Mouse (Mus musculus): ENCODE results near the gene Mfn2. TPM values are rescaled to one million over a fixed set of nuclear protein-coding genes. Genes with fewer than 3 reads are reported as not detected.

The Mfn2 gene
- polyA plus RNA-seq, 1 experiment from 2014 or later, result 17.7 TPM

DNA sequence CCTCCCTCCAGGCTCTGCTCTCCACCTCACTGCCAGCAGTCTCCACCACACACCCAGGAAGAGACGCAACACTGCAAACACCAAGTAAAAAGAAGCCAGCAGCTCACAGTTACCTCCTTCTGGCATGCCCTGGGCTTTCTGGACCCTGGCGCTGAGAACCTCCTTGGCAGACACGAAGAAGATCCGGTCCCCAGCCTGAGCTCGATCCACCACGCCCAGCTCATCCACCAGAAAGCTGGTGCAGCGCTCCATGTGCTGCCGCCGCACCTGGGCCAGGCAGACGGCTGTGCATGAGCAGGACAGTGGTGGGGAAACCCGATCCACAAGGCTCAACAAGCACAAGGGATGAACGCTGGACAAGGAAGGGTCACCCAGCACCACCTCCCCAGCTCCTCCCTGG, 18.3 kb downstream of the Mfn2 start:
- 87% methylated on average over 12 of the region's 12 CpGs for whole genome bisulfite sequencing (ENCODE audit: insufficient replicate concordance)
- no peak overlapping the region for H3K27ac ChIP-seq
- no peaks in the 10 kb centered on the region for H3K4me1 ChIP-seq (replicated peaks)
- no peaks in the 10 kb centered on the region for H3K27me3 ChIP-seq
- ATAC-seq (ENCODE audit: low read depth) (no peak), DNase-seq (no peak)
- H3K36me3 ChIP-seq, result peaks cover 93% of the 10 kb centered on the region
- no peak overlapping the region for H3K9ac ChIP-seq
- H3K4me2 ChIP-seq, result no peak overlapping the region
- no peak overlapping the region for H3K4me3 ChIP-seq (replicated peaks)
- H3K9me3 ChIP-seq (replicated peaks), result no peaks in the 10 kb centered on the region

- ATAC-seq (ENCODE audit: low read depth) (no peak), DNase-seq (no peak)
- Histone ChIP-seq H3K27me3 (no peaks in the 10 kb centered on the region), H3K4me1 (replicated peaks) (no peaks in the 10 kb centered on the region), H3K9ac (no peak overlapping the region), H3K4me3 (replicated peaks) (no peak overlapping the region), H3K9me3 (replicated peaks) (no peaks in the 10 kb centered on the region), H3K36me3 (peaks cover 95% of the 10 kb centered on the region), H3K27ac (no peak overlapping the region), H3K4me2 (no peak overlapping the region)
- WGBS (ENCODE audit: insufficient replicate concordance), result 81% methylated on average over 3 of the region's 3 CpGs
Observed at GRCm38 (mm10) chr4:147884138-147884537, 20.4 kb downstream of the Mfn2 start.

DNA sequence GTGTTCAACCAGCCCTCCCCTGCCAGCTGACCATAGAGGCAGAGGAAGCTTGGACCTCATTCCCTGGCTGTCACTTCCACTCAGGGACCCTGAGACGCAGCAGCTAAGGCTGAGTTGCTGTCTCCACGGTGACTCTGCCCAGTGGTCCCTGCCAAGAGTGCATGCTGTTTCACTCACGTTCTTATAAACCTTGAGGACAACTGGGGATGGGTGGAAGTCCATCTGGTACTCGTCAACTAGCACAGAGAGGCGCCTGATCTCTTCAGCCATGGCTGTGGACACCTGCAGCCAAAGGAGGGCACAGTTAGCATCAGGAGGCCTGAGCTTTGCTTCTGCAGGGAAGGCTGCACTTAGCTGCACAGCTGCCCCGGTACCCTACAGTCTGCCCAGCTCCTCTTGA, 21.5 kb downstream of the Mfn2 start:
- DNase-seq (no peak), ATAC-seq (ENCODE audit: low read depth) (0 out of 2 replicates have a peak, but pooled peaks have one; percentile 11)
- no peaks in the 10 kb centered on the region for H3K27me3 ChIP-seq
- no peak overlapping the region for H3K9ac ChIP-seq
- H3K9me3 ChIP-seq (replicated peaks), result no peaks in the 10 kb centered on the region
- peaks cover 95% of the 10 kb centered on the region for H3K36me3 ChIP-seq
- 81% methylated on average over 6 of the region's 6 CpGs for WGBS (ENCODE audit: insufficient replicate concordance)
- H3K4me2 ChIP-seq, result no peak overlapping the region
- H3K4me1 ChIP-seq (replicated peaks), result no peaks in the 10 kb centered on the region
- no peak overlapping the region for H3K4me3 ChIP-seq (replicated peaks)
- H3K27ac ChIP-seq, result no peak overlapping the region

DNA sequence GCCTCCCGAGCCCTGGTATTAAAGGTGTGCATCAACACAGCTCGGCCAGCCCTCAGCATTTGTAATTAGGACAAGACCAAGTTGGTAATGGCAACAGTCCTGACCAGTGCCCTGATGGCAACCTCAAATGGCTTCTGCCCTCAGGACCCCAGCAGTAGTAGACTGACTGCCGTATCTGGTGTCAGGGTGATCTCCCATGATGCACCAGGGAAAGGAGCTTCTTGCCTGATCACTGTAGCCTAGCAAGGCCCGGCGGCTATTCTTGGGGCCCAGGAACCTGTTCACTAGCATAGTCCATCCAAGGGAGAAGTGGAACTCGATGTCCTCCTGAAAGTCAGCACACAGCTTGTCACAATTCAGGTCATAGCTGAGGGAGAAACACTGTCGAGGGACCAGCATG, 22.7 kb downstream of the Mfn2 start:
- Histone ChIP-seq H3K9me3 (replicated peaks) (no peaks in the 10 kb centered on the region), H3K27me3 (no peaks in the 10 kb centered on the region), H3K36me3 (peaks cover 92% of the 10 kb centered on the region), H3K27ac (no peak overlapping the region), H3K4me2 (no peak overlapping the region), H3K4me1 (replicated peaks) (no peaks in the 10 kb centered on the region), H3K4me3 (replicated peaks) (no peak overlapping the region), H3K9ac (no peak overlapping the region)
- no peak for ATAC-seq (ENCODE audit: low read depth)
- DNase-seq, result no peak
- 79% methylated on average over 7 of the region's 7 CpGs for WGBS (ENCODE audit: insufficient replicate concordance)

DNA sequence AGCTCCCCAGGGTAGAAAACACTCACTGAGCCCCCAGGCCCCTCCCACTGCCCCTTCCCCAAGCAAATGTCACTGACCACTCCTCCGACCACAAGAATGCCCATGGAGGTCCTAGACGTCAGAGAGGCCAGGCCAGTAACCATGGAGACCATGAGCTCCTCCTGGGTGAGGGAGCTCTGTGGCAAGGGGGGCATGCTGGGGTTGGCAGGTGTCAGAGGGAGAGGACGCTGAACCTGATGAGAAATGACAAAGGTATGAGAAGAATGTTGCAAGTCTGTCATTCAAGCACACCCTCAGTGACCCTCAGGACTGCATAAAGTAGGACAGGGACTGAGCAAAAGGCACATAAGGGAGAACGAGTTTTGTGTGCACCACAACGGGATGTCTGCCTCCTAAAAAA, 24.6 kb downstream of the Mfn2 start:
- no peak overlapping the region for H3K4me3 ChIP-seq (replicated peaks)
- DNase-seq (no peak), ATAC-seq (ENCODE audit: low read depth) (no peak)
- peaks cover 10% of the 10 kb centered on the region for H3K4me1 ChIP-seq (replicated peaks)
- H3K36me3 ChIP-seq, result peaks cover 89% of the 10 kb centered on the region
- H3K9ac ChIP-seq, result no peak overlapping the region
- no peaks in the 10 kb centered on the region for H3K9me3 ChIP-seq (replicated peaks)
- no peaks in the 10 kb centered on the region for H3K27me3 ChIP-seq
- WGBS (ENCODE audit: insufficient replicate concordance), result 71% methylated on average over 5 of the region's 5 CpGs
- no peak overlapping the region for H3K4me2 ChIP-seq
- H3K27ac ChIP-seq, result no peak overlapping the region

GRCm38 (mm10) chr4:147879456-147879855, 25.0 kb downstream of the Mfn2 start:
- WGBS (ENCODE audit: insufficient replicate concordance), result 48% methylated on average over 2 of the region's 2 CpGs
- ATAC-seq (ENCODE audit: low read depth), result no peak
- Histone ChIP-seq H3K9me3 (replicated peaks) (no peaks in the 10 kb centered on the region), H3K4me3 (replicated peaks) (no peak overlapping the region), H3K4me2 (no peak overlapping the region), H3K27me3 (no peaks in the 10 kb centered on the region), H3K4me1 (replicated peaks) (peaks cover 10% of the 10 kb centered on the region), H3K9ac (no peak overlapping the region), H3K27ac (no peak overlapping the region), H3K36me3 (peaks cover 90% of the 10 kb centered on the region)
- DNase-seq, result no peak

DNA sequence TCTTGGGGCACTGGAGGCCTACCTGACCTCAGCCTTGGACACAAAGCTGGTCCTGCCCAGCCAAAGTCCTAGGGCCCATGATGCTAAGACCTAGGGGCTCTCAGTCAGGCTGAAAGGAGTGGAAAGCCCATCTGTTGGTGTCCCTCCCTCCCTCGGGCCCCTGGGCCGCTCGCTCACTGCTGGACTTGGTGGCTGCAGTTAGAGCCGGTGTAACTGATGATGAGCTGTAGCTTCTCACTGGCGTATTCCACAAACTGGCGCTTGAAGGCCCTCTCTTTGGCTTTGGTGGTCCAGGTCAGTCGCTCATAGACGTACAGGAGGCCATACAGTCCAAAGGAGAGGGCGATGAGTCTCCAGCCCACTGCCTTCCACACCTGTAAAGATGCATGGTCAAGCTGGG, 26.0 kb downstream of the Mfn2 start:
- H3K4me1 ChIP-seq (replicated peaks), result peaks cover 10% of the 10 kb centered on the region
- no peak overlapping the region for H3K4me3 ChIP-seq (replicated peaks)
- H3K9ac ChIP-seq, result no peak overlapping the region
- no peak for DNase-seq
- no peak overlapping the region for H3K27ac ChIP-seq
- ATAC-seq (ENCODE audit: low read depth), result no peak
- no peaks in the 10 kb centered on the region for H3K27me3 ChIP-seq
- peaks cover 90% of the 10 kb centered on the region for H3K36me3 ChIP-seq
- WGBS (ENCODE audit: insufficient replicate concordance), result 88% methylated on average over 9 of the region's 9 CpGs
- no peaks in the 10 kb centered on the region for H3K9me3 ChIP-seq (replicated peaks)
- H3K4me2 ChIP-seq, result no peak overlapping the region

GRCm38 (mm10) chr4:147875852-147876575, 28.5 kb downstream of the Mfn2 start:
- Histone ChIP-seq H3K9me3 (replicated peaks) (no peaks in the 10 kb centered on the region), H3K4me2 (no peak overlapping the region), H3K4me3 (replicated peaks) (no peak overlapping the region), H3K4me1 (replicated peaks) (peaks cover 13% of the 10 kb centered on the region), H3K9ac (no peak overlapping the region), H3K27ac (no peak overlapping the region), H3K36me3 (peaks cover 88% of the 10 kb centered on the region), H3K27me3 (no peaks in the 10 kb centered on the region)
- DNase-seq (no peak), ATAC-seq (ENCODE audit: low read depth) (0 out of 2 replicates have a peak, but pooled peaks have one; percentile 18)
- 48% methylated on average over 4 of the region's 4 CpGs for WGBS (ENCODE audit: insufficient replicate concordance)

- 10% methylated on average over 5 of the region's 5 CpGs for WGBS (ENCODE audit: insufficient replicate concordance)
- ATAC-seq (ENCODE audit: low read depth), result no peak
Observed at GRCm38 (mm10) chr4:147869238-147869637, 35.3 kb downstream of the Mfn2 start.

DNA sequence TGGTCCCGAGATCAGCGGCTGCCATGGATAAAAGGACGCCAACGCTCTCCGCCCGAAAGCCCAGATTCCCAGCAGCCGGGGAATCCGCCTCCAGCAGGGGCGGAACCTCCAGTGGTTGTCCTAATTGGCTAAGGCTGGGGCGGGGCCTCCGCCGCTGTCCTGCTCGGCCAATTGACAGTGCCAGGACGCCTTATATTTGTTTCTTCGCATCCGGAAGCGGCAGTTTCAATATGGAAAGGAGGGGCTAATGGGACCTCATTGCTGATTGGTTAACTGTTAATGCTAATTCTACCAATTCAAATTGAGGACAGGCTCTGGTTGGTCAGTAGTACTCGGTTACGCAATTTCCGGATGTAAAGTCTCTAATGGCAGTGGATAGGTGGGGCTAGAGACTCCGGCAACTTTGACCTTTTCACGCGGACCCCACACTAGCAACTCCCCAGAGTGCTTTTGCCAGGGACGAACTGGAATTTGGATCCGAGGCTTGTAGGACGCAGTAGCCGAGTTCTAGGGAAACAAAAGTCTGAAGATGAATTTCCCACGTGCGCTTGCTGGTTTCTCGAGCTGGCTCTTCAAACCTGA, 36.0 kb downstream of the Mfn2 start, which contains the start of the genes Miip and Fv1:
Gene Miip (minus strand): TSS at position 367 of the 582 bp plus-strand sequence.
Gene Fv1 (plus strand): TSS at position 530 of the 582 bp plus-strand sequence.
- Histone ChIP-seq H3K9ac (peak within 1 kb of the TSS; percentile 90), H3K4me3 (replicated peaks) (peak within 1 kb of the TSS; percentile 96), H3K27ac (peak within 1 kb of the TSS; percentile 88), H3K4me1 (replicated peaks) (peaks cover 41% of the 10 kb centered on the region), H3K27me3 (no peaks in the 10 kb centered on the region), H3K36me3 (peaks cover 52% of the 10 kb centered on the region), H3K9me3 (replicated peaks) (no peaks in the 10 kb centered on the region), H3K4me2 (peak within 1 kb of the TSS; percentile 89)
- ATAC-seq (ENCODE audit: low read depth), result peak; percentile 98
- DNase-seq, result peak; percentile 91
- under 1% methylated on average over 30 of the region's 30 CpGs for WGBS (ENCODE audit: insufficient replicate concordance)

More at GRCm38 (mm10) chr4:147869238-147869637, 35.3 kb downstream of the Mfn2 start:
- Histone ChIP-seq H3K4me1 (replicated peaks) (peaks cover 41% of the 10 kb centered on the region), H3K9ac (peak overlapping the region; percentile 81), H3K4me2 (peak overlapping the region; percentile 89), H3K27me3 (no peaks in the 10 kb centered on the region), H3K4me3 (replicated peaks) (peak overlapping the region; percentile 96), H3K36me3 (peaks cover 53% of the 10 kb centered on the region), H3K9me3 (replicated peaks) (no peaks in the 10 kb centered on the region), H3K27ac (peak overlapping the region; percentile 80)
- no peak for DNase-seq

DNA sequence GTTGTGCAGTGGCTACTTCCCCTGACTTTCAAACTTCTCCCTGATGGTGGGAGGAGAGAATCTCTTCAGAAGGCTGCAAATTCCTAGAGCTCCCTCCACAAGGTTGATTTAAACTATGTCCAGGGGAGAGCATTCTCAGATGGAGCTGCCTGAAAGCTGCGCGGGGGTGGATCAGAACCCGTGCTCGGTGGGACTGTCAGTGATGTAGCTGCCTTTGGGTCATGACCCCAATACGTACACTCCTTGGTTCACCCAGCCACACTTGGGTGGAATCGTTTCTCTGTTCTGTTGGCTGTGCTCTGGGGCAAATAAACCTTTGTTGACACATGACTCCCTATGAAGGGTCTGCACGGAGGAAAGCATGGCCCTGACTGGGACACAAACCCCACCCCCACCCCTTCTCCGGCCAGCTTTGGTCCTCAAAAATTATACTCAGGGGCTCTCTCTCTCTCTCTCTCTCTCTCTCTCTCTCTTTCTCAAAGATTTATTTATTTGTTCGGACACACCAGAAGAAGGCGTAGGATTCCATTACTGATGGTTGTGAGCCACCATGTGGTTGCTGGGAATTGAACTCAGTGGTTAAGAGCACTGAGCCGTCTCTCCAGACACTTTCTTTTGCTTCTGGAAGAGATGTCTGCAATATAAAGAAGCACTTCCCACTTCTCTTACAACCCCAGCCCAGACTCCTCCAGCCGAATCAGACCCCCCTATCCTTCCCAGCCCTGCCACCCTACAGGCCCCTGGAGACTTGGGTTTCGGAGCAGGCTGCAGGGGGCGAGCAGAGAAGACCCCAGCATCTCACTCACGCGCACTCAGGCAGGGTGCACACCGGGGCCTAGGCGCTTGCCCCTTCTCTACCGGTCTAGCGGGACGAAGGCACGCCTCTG, 36.7 kb downstream of the Mfn2 start:
- Histone ChIP-seq H3K9me3 (replicated peaks) (no peaks in the 10 kb centered on the region), H3K27ac (peak overlapping the region; percentile 88), H3K9ac (peak overlapping the region; percentile 90), H3K36me3 (peaks cover 52% of the 10 kb centered on the region), H3K27me3 (no peaks in the 10 kb centered on the region), H3K4me2 (peak overlapping the region; percentile 76), H3K4me3 (replicated peaks) (peak overlapping the region; percentile 96), H3K4me1 (replicated peaks) (peaks cover 41% of the 10 kb centered on the region)
- WGBS (ENCODE audit: insufficient replicate concordance), result 5% methylated on average over 22 of the region's 22 CpGs
- no peak for ATAC-seq (ENCODE audit: low read depth)
- no peak for DNase-seq
